Mouse (Mus musculus): ENCODE measurements at regions not wholly inside any gene's neighbourhood (a gene's known extent, or its start where the extent isn't known, plus 50 kb on each side); places are given as distances from the start of the nearest gene placed in this dataset.

GRCm38 (mm10) chr8:8477456-8477855 lies 183.6 kb downstream of the Efnb2 start:
- TF ChIP-seq CTCF (IDR thresholded peaks at IDR 0.05; ENCODE audit: borderline replicate concordance, insufficient read depth, low read length) (no peak), POLR2A (IDR thresholded peaks at IDR 0.05; ENCODE audit: low read depth, low read length) (no peak)

Data from embryonic fibroblast, embryonic 13.5 days (primary cell).